ENCODE assay signal across 8 mouse cellular contexts in the genomic region with DNA sequence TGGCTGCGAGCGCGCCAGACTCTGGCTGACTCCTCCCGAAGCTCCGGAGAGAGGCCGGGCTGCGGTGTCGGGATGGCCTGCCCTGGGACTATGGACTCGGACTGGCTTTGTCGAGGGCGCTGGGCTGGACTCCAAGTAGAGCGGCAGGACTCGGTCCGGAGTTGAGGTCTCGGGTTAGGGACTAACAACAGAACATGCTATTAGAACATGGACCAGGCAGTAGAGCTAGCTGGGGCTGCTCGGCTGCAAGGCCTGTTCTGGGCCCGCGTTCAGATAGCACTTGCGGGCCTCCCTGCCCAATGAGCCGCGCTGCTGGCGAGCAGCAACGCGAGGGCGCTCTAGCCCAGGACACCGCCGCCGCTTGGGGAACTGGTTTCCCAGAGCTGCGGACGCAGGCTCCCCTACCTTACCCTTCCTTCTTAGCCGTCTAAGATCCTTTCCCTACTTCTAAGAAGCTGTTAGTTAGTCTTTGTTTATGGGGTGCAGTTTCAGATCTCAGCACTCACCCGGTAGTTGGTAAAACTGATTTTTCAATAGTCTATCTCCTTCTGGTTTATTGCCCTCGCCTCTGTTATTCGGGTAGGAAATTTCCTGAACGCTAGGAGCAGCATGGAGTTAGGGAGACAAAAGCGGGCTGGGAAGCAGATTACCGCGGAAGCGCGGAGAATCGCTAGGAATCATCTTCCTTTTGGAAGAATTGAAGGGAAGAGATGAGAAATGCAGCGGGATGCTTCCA. TPM values are rescaled to one million over a fixed set of nuclear protein-coding genes. Genes with fewer than 3 reads are reported as not detected.
DNase-seq lines count a peak whose midpoint lies in the region; ATAC-seq and TF ChIP-seq lines count a peak whose summit lies in the region.

No protein-coding gene starts in this region.

- H3K4me2 ChIP-seq in hindbrain, postnatal 0 days (ENCODE audit: low read depth, low read length), result peak overlapping the region; percentile 34
- H3K4me2 ChIP-seq in neural tube, embryonic 13.5 days, result peak overlapping the region; percentile 47

- DNase-seq in ovary, postnatal 36 days (ENCODE audit: low spot score), result peak; percentile 41
- DNase-seq in ovary, postnatal 10 days (ENCODE audit: low spot score), result no peak
- peak; percentile 86 for DNase-seq in hindbrain, postnatal 0 days (ENCODE audit: low spot score)
- peak; percentile 82 for DNase-seq in left cerebral cortex, postnatal 4 days
- DNase-seq in thymus, adult 18-20 months, result no peak
- DNase-seq in c-Kit-positive CD71-positive TER-119-positive erythroid progenitor cells, embryonic 14.5 days (ENCODE audit: low spot score), result no peak

- peak overlapping the region; percentile 24 for H3K4me3 ChIP-seq in embryonic fibroblast, embryonic 13.5 days (ENCODE audit: insufficient read depth, low read length)
- peak overlapping the region; percentile 16 for H3K4me3 ChIP-seq in hindbrain, postnatal 0 days (ENCODE audit: low read length)
- peak overlapping the region; percentile 15 for H3K4me3 ChIP-seq in neural tube, embryonic 13.5 days

- intact Hi-C loops in left cerebral cortex, postnatal 4 days (cut with DNase I), result loop anchor here (5.0 kb wide), 1 partner anchor 561 kb away; no protein-coding TSS in a partner anchor

- no peaks in the 10 kb centered on the region for H3K9me3 ChIP-seq in hindbrain, postnatal 0 days (ENCODE audit: low read length)
- H3K9me3 ChIP-seq in neural tube, embryonic 13.5 days, result no peaks in the 10 kb centered on the region

- no peaks in the 10 kb centered on the region for H3K4me1 ChIP-seq in embryonic fibroblast, embryonic 13.5 days (ENCODE audit: control insufficient read depth, insufficient read depth, low read length)
- no peaks in the 10 kb centered on the region for H3K4me1 ChIP-seq in hindbrain, postnatal 0 days (ENCODE audit: insufficient read depth, low read length)
- H3K4me1 ChIP-seq in neural tube, embryonic 13.5 days (replicated peaks), result peaks cover 6% of the 10 kb centered on the region

- WGBS in hindbrain, postnatal 0 days, result under 1% methylated on average over 42 of the region's 42 CpGs
- under 1% methylated on average over 42 of the region's 42 CpGs for WGBS in neural tube, embryonic 13.5 days

- ATAC-seq in hindbrain, postnatal 0 days, result peak; percentile 92
- ATAC-seq in neural tube, embryonic 13.5 days (ENCODE audit: low read depth), result peak; percentile 96

- no peaks in the 10 kb centered on the region for H3K36me3 ChIP-seq in hindbrain, postnatal 0 days (ENCODE audit: insufficient read depth, low read length)
- H3K36me3 ChIP-seq in neural tube, embryonic 13.5 days, result no peaks in the 10 kb centered on the region

- peak; percentile 76 for TF ChIP-seq CTCF in embryonic fibroblast, embryonic 13.5 days (IDR thresholded peaks at IDR 0.05; ENCODE audit: borderline replicate concordance, insufficient read depth, low read length)
- peak; percentile 80 for TF ChIP-seq CTCF in hindbrain, postnatal 0 days (IDR thresholded peaks at IDR 0.05; ENCODE audit: low read depth)

- no peak overlapping the region for H3K27ac ChIP-seq in embryonic fibroblast, embryonic 13.5 days (ENCODE audit: insufficient read depth, low read length)
- H3K27ac ChIP-seq in hindbrain, postnatal 0 days, result no peak overlapping the region
- H3K27ac ChIP-seq in neural tube, embryonic 13.5 days (replicated peaks), result no peak overlapping the region

- TF ChIP-seq POLR2A in embryonic fibroblast, embryonic 13.5 days (IDR thresholded peaks at IDR 0.05; ENCODE audit: low read depth, low read length), result no peak

- peaks cover 77% of the 10 kb centered on the region for H3K27me3 ChIP-seq in hindbrain, postnatal 0 days (ENCODE audit: insufficient read depth, low read length)
- peaks cover 83% of the 10 kb centered on the region for H3K27me3 ChIP-seq in neural tube, embryonic 13.5 days

- H3K9ac ChIP-seq in hindbrain, postnatal 0 days (replicated peaks; ENCODE audit: low read length), result no peak overlapping the region
- H3K9ac ChIP-seq in neural tube, embryonic 13.5 days, result no peak overlapping the region

RNA-seq across cellular contexts. Expression of a gene that starts 6.5 kb away (rescaled TPM):
- polyA plus RNA-seq in embryonic fibroblast, embryonic 13.5 days (2011; ENCODE audit: insufficient read length, low read depth, missing spikeins), result 0.16 and 0.27 TPM in 2 replicates
- 0.04 TPM in 1 of 2 replicates, not detected in the other for total RNA-seq in hindbrain, postnatal 0 days (2014; rRNA removed)
- polyA plus RNA-seq in hindbrain, postnatal 0 days (2015; fragmentation: Nextera tagmentation; extraction: Ambion mirVana), result not detected in 2 replicates
- total RNA-seq in left cerebral cortex, postnatal 4 days (2021), result 10 to 100 TPM; 21.5 to 23.5 TPM
- not detected in 2 replicates for polyA plus RNA-seq in neural tube, embryonic 13.5 days (2015; fragmentation: Nextera tagmentation; extraction: Ambion mirVana)

RNA-seq across cellular contexts. Expression of a gene that starts 9.0 kb away (rescaled TPM):
- 3.7 and 13.9 TPM in 2 replicates for polyA plus RNA-seq in embryonic fibroblast, embryonic 13.5 days (2011; ENCODE audit: insufficient read length, low read depth, missing spikeins)
- total RNA-seq in hindbrain, postnatal 0 days (2014; rRNA removed), result 0.16 and 2.3 TPM in 2 replicates
- not detected in 2 replicates for polyA plus RNA-seq in hindbrain, postnatal 0 days (2015; fragmentation: Nextera tagmentation; extraction: Ambion mirVana)
- 100 to 1,000 TPM; 247 to 249 TPM for total RNA-seq in left cerebral cortex, postnatal 4 days (2021)
- 0.06 and 0.29 TPM in 2 replicates for polyA plus RNA-seq in neural tube, embryonic 13.5 days (2015; fragmentation: Nextera tagmentation; extraction: Ambion mirVana)

Comparison
In these comparisons a context has a peak if more than half of its experiments do, and no peak if none do; other contexts are left out.
1. DNase-seq: peak in ovary, postnatal 36 days (single experiment), hindbrain, postnatal 0 days (single experiment) and left cerebral cortex, postnatal 4 days (single experiment); none in ovary, postnatal 10 days (single experiment), thymus, adult 18-20 months (0 of 2) and c-Kit-positive CD71-positive TER-119-positive erythroid progenitor cells, embryonic 14.5 days (single experiment).
2. Peak in every context shown above with its lines, with median percentiles within 50 percentile points of each other: H3K4me3 ChIP-seq.